Mouse (Mus musculus) spleen, adult 2 months (tissue): Measurements from ENCODE around the gene Aldh1a1.

ENCODE experiments used
- CTCF ChIP-seq: fragments of 200-500 bp; IDR thresholded peaks from 2 replicates; pipeline ENCODE4 v1.5.1; 2011; ENCODE audit warnings: mild to moderate bottlenecking, inconsistent platforms; ENCODE audit not compliant: insufficient read depth, insufficient read length, insufficient replicate concordance; ENCODE audit errors: extremely low read depth
- POLR2A ChIP-seq: fragments of 200-500 bp; IDR thresholded peaks from 2 replicates; pipeline ENCODE4 v1.6.1; 2011; ENCODE audit warnings: low read depth, low read length, inconsistent platforms

GRCm38 (mm10) chr19:20516481-20516880, 24.0 kb downstream of the Aldh1a1 start:
- no peak for TF ChIP-seq CTCF
- no peak for TF ChIP-seq POLR2A
